Mouse (Mus musculus) ovary, postnatal 14 days (tissue): Measurements from ENCODE around the gene Ywhag.

Experiments
- DNase-seq: peaks from one replicate; pipeline ENCODE4 v3.0.0; 2022; ENCODE audit warnings: low spot score

Ywhag gene

DNA sequence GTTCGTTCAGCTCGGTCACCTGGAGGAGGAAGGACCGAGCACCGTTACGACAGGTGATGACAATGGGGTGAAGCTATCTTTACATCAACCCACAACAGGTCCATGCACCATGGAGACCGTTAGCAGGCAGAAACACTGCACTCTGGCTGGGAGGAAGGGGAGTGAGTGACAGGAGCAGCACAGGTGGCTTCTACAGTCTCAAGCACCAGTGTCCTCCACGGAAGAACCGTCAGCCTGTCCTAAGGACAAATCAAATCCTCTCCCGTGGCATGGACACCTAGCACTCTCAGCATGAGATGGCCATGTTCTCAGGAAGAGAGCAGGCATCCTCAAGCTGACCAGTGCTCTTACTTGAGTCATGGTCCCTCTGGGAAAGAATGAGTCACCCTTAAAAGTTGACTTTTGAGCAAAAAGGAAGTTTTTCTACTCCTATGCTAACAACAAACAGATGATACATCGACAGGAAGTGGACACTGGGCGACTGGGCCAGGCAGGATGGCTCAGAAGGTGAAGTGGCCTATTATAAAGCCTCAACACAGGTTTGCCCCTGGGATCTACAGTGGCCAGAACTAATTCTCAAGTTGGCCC, 22.7 kb downstream of the Ywhag start:
- DNase-seq: no peak

DNA sequence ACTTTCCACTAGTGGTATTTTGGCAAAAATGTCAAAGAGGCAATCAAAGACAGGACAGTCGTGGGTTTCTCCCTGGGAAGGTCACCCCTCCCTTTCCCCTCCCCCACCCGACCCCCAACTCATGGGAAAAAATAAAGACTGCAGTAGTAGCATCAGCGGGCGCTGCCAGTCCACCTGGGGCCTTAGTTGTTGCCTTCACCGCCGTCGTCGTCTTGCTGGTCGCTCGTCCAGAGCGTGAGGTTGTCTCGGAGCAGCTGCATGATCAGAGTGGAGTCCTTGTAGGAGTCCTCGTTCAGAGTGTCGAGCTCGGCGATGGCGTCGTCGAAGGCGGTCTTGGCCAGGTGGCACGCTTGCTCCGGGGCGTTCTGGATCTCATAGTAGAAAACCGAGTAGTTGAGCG, 23.6 kb downstream of the Ywhag start:
- DNase-seq: no peak

DNA sequence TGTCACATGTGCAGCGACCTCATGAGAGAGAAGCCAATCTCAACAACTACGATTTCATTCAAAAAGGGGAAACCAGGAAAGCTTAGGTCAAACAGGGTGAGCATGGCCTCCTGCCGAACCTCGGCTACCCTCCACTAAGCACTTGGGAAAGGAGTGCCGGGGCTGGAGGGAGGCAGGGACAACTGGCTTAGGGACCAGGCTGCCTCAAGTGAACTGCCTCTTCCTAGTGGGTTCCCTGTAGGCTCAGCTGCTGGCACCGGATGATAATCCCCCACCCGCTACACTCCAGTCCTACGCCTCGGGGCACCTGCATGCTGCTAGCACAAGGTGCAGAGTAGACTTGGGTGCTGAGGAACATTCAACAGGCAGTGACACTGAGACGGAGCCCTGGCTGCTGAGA, 24.8 kb downstream of the Ywhag start:
- no peak for DNase-seq

DNA sequence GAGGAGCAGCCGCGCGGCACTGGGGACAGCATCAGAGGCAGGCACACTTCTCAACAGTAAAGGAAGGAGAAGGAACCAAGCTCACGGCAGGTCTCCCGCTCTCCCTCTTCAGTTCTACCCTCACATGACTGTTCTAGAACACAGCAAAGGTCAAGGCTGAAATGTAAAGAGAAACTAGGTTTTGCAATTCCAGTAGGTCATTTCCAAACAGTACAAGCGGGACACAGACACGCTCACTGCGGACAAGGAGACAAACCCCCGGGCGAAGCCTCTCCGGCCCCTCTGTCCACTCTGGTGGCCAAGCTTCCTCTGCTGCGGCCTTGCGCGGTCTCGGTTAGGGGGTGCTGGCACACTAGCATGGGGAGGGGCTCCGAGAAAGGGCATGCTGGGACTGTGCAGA, 25.4 kb downstream of the Ywhag start:
- DNase-seq: no peak

DNA sequence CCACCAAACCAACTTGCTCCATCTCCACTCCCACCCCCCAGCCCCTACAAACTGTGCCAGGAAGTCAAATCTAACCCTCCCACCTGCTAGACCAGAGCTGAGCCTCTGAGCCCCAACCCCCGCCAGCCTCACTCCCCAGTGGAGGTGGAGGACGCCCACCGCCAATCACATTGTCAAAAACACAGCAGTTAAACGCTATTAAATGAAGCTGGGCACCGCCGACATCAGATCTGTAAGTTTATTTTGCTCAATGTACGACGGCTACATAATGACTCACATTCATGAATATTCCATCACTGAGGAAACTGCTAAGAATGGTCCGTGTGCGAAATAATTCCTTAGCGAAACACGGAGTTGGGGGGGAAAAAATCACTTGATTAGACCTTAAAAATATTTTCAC, 26.2 kb downstream of the Ywhag start:
- DNase-seq: no peak

DNA sequence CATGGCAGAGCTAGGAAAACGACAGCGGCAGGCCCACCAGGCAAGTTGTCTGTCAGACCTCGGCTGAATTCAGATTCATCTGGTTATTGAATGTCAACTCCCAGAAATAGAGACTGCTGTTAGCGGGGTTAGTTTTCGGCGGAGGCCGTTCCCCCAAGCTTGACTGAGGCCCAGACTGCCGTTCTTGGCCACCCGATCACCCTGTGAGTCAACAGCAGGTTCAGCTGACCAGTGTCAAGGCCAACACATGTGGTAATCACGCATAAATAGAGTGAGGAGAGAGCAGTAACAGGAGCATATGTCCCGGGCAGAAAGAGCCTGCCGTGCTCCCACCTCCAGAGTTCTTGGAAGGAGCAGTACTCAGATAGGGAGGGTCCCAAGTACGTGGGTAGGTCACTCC, 27.2 kb downstream of the Ywhag start:
- DNase-seq: no peak

DNA sequence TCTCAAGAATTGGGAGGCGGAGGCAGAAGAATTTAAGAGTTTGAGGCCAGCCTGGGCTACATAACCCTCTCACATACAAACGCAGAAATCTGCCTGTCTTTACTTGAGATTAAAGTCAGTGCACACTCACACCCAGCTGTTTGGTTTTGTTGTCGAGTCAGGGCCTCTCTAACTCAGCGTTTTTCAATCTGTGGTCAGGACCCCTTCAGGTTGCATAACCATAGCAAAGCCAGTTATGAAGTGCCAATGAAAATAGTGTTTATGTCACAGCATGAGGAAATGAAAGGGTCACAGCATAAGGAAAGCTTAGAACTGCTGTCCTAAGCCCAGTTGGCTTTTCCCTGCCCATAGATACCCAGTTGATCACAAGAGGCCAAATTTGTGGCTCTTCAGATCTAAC, 27.6 kb downstream of the Ywhag start:
- DNase-seq: no peak

DNA sequence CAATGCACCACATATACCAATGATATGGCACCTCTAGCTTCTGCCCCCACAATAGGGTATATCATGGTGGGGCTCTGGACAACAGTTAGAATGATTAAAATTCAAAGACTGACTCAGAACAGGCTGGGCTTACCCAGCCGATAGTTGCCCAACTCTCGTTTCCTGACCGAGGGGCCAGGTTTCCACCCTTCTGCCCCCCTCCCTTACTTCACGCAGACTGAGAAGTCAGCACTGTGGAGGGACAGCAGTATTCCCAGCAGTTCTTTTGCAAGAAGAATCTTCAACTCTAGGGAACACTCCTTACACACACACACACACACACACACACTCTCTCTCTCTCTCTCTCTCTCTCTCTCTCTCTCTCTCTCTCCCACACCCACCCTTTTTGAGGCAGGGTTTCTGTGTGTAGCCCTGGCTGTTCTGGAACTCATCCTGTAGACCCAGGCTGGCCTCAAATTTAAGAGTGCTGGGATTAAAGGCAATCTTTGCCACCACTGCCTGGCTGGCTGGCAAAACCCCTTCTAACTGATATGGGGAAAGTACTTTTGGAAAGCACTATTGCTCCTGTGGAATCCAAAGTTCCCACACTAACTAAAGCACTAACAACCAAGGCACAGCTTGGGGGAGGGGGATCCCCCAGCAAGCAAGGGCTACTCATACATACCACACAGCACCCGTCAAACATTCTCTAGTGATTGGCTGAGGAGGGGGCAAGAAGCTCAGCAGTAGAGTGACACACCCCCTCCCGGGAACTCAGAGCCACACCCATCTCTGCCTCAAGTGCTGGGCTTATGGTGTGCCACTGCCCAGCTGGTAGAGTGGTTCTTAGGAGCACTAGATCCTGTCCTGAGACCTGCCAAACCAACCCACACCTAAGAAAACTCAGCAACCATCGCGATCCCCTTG, 28.8 kb downstream of the Ywhag start:
- no peak for DNase-seq

DNA sequence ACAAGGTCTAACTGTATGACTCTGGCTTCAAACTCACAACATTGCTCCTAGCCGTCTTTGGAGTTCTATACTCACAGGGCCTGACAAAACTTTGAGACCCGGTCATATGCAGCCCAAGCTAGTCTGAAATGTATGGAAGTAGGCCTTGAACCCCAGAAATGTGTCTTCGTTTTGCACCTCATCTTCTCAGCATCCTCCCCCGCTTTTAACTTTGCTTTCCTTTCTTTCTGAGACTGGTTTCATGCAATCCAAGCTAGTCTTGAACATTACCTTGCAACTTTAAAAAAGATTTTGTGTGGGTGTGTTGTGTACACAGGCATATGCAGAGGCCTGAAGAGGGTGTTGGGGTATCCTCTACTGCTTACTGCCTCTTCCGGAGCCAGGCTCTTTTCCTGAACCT, 30.2 kb downstream of the Ywhag start:
- no peak for DNase-seq

DNA sequence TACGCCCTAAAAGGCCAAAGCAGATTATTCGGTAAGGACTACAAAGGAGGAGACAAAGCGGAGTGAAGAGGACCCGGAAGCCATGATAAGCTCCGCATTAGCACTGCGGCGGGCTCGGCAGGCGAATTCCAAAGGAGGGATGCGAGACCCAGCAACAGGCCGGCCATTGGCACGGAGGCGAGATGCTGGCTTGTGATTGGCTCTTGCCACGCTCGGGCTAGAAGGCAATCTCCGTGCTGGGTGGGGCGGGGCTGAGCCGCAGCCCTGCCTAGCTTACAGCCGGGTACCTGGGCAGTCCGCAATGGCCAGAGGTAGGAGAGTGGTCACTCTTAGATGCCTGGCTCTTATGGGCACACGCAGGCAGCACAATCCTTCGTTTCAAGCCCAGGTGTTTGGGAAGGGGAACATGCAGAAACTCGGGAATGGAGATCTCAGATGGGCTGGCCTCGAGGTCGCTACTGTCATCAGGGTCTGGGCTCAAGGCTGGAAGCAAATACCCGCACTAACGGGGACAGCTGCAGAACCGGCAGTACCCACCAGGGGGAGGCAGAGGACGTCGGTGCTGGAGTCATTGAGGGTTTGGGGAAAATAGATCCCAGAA, 30.8 kb downstream of the Ywhag start:
- peak; percentile 94 for DNase-seq

DNA sequence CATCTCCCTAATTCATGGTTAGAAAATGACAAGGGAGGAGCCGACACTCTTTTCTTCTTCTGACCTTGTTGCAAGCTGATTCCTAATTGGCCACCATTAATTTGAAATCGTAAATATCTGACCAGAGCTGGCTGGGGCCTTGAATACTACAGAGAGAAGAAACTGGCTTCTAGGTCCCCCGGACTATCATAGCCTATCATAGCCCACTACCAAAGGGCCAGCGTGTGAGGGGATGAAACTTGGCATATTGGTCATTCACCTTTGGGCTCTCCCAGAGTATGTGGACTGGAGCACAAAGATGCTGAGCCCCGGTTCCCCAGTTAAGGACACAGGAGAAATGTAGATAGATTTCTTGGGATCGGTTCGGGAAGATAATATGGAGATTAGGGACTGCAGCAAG, 31.4 kb downstream of the Ywhag start:
- DNase-seq: no peak

DNA sequence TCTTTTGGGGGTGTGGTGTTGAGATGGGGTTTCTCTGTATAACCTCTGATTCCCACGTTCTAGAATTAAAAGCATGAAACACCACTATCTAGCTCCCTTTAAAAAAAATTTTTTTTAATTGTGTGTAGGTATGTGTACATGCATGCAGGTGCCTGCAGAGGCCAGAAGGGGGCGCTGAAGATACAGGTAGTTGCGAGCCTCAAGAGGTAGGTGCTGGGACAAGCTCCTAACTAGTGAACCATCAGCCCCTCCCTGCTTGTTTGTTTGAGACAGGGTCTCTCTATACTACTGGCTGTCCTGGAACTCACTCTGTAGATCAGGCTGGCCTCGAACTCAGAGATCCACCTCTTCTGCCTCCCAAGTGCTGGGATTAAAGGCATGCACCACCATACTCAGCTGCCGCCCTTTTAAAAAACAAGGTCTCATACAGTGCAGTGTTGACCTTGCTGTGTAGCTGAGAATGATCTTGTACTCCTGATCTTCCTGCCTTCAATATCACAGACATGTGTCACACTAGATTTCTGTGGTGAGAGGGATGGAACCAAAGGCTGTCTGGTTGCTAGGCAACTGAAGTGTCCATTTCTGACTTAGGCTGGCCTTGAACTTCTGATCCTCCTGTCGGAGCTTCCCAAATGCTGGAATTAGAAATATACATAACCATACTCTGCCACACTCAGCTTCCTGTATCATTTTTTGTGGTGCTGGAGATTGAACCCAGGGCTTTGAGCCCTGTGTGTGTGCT, 32.9 kb downstream of the Ywhag start:
- DNase-seq: no peak

DNA sequence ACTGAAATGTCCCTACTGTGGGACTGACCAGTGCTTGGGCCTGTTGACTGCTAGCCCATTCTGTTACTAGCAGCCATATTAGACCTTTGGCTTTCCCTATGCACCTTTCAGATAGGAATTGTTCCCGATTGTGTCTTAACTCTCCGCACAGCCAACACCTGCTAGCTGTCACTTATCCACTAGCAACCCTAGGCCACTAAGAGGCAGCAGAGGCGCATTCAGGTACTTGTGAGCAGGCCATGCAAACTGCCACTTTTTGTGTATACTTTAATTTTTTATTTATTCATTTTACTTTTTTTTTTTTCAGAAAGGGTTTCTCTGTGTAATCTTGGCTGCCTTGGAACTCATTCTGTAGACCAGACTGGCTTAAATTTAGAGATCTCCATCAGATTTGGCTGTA, 33.7 kb downstream of the Ywhag start:
- DNase-seq: no peak

DNA sequence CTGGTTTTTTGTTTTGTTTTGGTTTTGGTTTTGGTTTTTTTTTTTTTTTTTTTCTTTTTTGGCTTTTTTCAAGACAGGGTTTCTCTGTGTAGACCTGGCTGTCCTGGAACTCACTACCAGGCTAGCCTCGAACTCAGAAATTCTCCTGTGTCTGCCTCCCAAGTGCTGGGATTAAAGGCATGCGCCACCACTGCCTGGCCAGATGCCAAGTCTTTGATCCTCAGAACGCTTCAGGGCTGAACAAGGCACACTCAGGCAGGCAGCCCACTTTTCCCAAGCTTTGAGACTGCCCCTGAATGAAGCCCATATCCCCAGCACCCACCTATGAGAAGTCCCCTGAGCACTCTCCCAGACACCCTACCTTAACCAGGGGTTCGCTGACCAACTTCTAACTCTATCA, 34.6 kb downstream of the Ywhag start:
- DNase-seq: no peak

DNA sequence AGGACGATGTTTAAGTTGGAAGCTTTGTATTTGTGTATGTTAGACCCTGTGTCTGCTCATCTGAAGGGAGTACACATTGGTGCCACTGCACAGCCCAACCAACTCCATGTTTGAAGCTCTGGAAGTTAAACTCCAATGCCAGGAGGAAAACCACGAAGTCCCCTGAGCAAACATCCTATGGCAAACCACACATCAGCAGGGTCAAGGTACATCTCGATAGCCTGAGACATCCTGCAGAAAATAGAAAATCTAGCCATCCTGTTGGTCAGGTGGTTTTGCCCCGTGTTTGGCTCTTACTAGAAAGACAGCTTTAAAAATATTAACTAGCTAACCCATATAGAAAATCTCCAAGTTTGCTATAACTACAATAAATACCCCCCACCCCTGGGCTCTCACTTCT, 35.4 kb downstream of the Ywhag start:
- no peak for DNase-seq

DNA sequence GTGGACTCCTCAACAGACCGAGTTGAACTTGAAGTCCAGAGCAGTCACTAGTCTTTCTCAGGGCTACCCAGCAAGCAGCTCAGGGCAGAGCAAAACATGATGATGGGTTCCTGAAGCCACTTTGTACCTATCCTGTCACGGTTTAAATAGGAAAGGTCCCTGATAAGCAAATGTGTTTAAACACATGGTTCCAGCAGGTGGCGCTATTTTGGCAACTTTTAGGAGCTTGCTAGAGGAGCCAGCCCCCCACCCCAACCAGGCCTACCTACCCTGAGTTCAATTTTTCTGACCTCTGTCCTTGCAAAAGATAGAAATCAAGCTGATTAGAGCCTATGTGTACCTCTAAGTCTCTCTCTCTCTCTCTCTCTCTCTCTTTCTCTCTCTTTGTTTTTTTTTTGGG, 36.4 kb downstream of the Ywhag start:
- DNase-seq: no peak

DNA sequence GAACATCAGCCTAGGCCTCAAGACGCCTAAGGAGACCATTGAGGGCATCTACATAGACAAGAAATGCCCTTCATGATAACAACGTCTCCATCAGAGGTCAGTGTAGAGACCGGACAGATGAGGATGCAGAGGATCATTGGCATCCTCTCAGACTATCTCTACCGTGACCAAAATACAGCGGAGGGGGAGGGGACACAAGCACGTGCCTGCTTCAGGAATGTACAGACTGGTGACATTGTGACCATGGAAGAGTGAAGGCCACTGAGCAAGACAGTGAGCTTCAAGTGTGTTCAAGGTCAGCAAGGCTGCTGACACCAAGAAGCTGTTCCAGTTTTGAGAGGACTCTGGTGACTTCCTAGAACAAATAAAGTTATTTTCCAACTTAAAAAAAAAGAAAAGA, 39.5 kb downstream of the Ywhag start:
- no peak for DNase-seq

DNA sequence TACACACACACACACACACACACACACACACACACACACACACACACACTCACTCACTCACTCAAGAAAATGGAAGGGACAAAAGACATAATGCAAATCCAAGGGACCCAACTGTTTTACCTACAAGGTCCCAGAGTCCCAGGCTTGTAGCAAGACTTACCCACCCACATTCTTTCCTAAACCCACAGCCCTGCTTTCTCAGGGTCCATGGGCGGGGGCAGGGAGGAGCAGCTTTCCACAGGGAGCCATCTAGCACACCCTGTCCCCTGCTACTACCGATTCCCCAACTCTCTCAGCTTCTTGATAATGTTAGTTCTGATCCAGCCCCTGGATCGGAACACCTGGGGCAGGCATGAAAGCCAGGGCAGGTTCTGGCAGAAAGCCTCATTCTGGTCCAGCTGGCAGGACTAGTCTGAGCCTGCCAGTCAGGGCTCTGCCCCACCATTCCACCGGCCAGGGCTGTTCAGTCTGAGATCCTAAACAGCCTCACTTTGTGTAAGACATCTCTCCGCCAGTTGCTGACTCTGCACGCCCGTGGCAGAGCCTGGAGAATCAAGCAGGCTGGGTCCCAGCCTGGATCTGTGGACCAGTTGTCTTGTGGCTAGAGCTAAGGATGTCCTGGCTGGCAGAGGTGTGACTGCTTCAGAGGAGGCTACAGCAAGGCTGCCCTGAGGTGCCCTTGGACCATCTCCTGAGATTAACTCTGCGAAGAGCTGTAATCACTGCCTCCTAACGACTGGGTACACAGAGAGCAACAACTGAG, 41.6 kb downstream of the Ywhag start:
- no peak for DNase-seq

DNA sequence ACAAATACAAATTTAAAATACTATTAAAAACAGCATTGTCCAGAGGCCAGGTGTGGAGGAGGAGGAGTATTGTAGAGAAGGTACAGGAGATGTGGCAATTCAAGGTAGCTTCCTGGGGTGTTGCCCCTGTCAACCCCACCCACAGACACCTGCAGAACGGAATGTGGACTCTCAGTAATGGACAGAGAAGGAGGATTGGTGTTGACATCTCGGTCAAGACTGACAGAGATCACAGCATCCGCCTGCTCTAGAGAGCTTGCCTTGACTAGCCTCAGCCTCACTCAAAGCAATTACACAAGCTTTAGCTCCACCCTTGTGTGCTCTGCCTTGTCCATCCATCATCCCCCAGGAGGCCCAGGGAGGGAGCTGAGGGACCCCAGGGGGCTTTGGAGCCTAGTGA, 43.5 kb downstream of the Ywhag start:
- DNase-seq: no peak

DNA sequence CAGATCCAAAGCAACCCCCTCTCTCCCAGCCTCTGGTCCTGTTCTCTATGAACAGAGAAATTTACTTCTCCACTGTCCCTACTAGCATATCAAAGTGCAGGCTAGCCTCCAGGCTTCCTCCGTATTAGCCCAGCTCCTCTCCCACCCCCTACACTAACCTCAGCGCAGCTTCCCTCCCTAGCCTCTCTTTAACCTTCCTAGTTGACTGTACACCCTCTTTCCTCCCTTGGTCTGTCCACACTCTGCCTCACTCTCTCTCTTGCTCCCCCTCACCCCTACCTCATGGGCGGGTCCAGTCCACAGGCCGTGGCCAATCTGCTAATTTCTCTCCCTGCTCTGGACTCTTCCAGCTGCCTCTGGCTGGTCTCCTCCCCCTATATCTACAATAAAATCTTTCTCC, 44.1 kb downstream of the Ywhag start:
- no peak for DNase-seq

DNA sequence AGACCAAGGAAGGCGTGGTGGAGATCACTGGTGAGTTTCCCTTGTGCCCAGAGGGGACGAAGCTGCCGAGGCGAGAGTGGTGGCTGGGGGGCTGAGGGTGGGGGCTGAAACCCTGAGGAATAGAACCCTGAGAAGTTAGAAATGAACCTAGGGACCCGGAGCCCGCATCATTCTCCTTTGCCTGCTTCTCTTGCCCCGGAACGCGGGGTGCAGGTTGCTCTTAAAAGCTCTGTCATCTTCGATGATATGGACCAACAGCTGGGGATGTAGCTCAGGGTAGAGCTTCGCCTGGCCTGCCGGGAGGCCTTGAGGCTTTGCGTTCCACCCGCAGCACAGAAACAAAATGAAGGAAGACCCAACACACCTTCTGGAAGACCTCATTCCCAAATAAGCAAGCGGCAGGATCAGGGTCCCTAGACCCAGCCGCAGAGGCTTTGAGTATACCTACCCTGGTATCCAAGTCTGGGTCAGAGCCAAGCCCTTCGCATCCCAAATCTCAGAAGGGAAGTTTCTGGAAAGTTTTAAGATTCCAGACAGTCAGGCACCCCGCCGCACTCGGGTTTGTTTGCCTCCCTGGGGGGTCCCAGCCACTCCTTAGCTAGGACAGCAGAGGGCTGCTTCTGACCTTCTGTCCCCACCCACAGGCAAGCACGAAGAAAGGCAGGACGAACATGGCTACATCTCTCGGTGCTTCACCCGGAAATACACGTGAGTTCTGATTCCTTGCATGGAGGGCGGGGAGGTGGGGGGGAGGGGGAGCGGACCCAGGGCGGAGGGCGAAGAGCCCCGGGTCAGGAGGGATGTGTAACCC, 45.8 kb downstream of the Ywhag start:
- no peak for DNase-seq
